Mouse (Mus musculus) stomach, embryonic 14.5 days (tissue): ENCODE results near the gene A530032D15Rik. TPM values are rescaled to one million over a fixed set of nuclear protein-coding genes. Genes with fewer than 3 reads are reported as not detected.
"Not testable (repeated sequence)": the region's sequence is repeated elsewhere in the genome, so short reads cannot be mapped to it uniquely, and the experiment has no call there.

Experiments
- ATAC-seq: fragments of 200-750 bp; cut with Nextera tagmentation; 2 replicates; pipeline ENCODE4 v1.8.0; 2017; ENCODE audit warnings: low read depth, moderate TSS enrichment; ENCODE audit not compliant: insufficient number of reproducible peaks, insufficient read depth, low FRiP score
- H3K27ac ChIP-seq: fragments of 300-500 bp; sonication (generic); 2 replicates; pipeline ENCODE4 v1.5.1; 2014; ENCODE audit warnings: mild to moderate bottlenecking, low read length, moderate library complexity, mixed read lengths
- H3K27me3 ChIP-seq: fragments of 300-500 bp; sonication (generic); 2 replicates; pipeline ENCODE4 v1.6.1; 2014; ENCODE audit warnings: low read length, control low read depth, mixed read lengths; ENCODE audit not compliant: control insufficient read depth, insufficient read depth
- H3K36me3 ChIP-seq: fragments of 300-500 bp; sonication (generic); 2 replicates; pipeline ENCODE4 v1.6.1; 2014; ENCODE audit warnings: mild to moderate bottlenecking, control low read depth, low read length, moderate library complexity, mixed read lengths; ENCODE audit not compliant: control insufficient read depth, insufficient read depth
- H3K4me1 ChIP-seq: fragments of 300-500 bp; sonication (generic); 2 replicates; pipeline ENCODE4 v1.6.1; 2014; ENCODE audit warnings: low read length, control low read depth, mixed read lengths; ENCODE audit not compliant: control insufficient read depth, insufficient read depth
- H3K4me2 ChIP-seq: fragments of 300-500 bp; sonication (generic); replicated peaks from 2 replicates; pipeline ENCODE4 v1.6.1; 2014; ENCODE audit warnings: low read depth, low read length, control low read depth
- H3K4me3 ChIP-seq: fragments of 300-500 bp; sonication (generic); 2 replicates; pipeline ENCODE4 v1.5.1; 2014; ENCODE audit warnings: low read depth, low read length, control low read depth
- H3K9ac ChIP-seq: fragments of 300-500 bp; sonication (generic); replicated peaks from 2 replicates; pipeline ENCODE4 v1.6.1; 2014; ENCODE audit warnings: low read depth, mild to moderate bottlenecking, control low read depth, low read length, moderate library complexity, mixed read lengths
- H3K9me3 ChIP-seq: fragments of 300-500 bp; sonication (generic); 2 replicates; pipeline ENCODE4 v1.6.1; 2016; ENCODE audit warnings: low read depth, low read length, control low read depth; ENCODE audit not compliant: control insufficient read depth
- WGBS: fragments of 180-500 bp; shearing (Covaris S2); extraction: QIAGEN DNeasy Blood & Tissue Kit; methylation state at CpG from one replicate; pipeline ENCODE4 v1.1.7; 2014; 5-methylcytosine and 5-hydroxymethylcytosine counted together
- polyA plus RNA-seq: library from polyadenylated mRNA; unstranded; fragments of >200 nt; fragmentation: Nextera tagmentation; extraction: Ambion mirVana; gene quantifications from 2 replicates; pipeline ENCODE4 v1.2.1, GENCODE M21; 2014

Gene A530032D15Rik
- polyA plus RNA-seq, 1 experiment from 2014 or later = not detected

DNA sequence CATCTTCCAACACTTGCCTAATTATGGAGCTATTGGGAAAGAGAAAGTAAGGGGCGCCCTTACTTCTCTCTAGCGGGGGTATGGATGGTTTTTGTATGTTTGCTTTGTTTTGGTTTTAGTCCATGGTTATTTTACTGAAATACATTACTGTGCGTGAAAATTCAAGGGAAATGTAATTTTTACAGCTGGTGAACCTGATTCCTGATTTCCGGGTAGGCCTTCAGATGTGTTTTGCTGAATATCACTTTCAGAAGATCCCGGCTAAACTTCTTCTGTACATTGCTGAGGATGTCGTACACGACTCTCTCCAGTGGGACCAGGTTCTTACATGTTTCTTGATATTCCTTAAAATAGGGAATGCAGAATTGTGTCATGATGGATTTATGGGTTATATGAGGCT is 2.6 kb upstream of the A530032D15Rik start:
- ATAC-seq, H3K27ac ChIP-seq, H3K4me3 ChIP-seq, H3K27me3 ChIP-seq, H3K9ac ChIP-seq, H3K36me3 ChIP-seq, H3K9me3 ChIP-seq, H3K4me2 ChIP-seq, H3K4me1 ChIP-seq: not testable (repeated sequence)
- WGBS = 87% methylated on average over 7 of the region's 7 CpGs

DNA sequence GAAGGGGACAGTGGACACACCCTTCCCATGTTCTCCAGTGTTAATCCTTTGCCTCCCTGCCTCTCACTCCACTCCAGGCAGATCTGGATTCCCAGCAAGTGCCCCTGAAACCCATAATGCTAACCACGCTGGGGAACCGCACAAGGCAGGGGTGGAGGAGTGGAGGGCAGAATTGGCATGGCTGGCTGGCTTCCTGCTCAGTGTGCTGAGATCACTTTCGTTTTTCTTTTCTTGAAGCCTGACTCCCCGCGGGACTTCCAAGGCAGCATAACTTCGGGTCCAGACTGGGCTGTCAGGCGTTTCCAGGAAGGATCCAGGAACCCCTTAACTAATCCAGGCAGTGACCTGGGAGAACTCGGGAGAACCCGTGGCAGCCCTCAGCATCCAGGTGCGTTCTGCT is 1.9 kb upstream of the A530032D15Rik start:
- not testable (repeated sequence) for H3K9me3 ChIP-seq, H3K4me1 ChIP-seq, H3K4me3 ChIP-seq, H3K4me2 ChIP-seq, H3K27ac ChIP-seq, H3K36me3 ChIP-seq, H3K27me3 ChIP-seq, H3K9ac ChIP-seq, ATAC-seq
- WGBS = 68% methylated on average over 9 of the region's 10 CpGs

DNA sequence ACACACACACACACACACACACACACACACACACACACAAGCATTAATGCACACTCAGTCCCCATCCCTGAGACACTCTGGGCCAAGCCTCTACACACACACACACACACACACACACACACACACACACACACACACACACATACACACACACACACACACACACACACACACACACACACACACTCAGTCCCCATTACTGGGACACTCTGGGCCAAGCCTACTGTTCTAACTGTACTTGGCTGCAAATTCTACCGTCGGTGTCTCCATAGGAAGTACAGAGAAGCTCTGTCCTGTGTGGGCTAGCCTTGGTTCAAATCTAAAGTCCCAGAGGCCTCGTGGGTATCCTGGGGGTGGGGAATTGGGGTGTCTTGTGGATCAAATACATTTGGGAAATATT is 1.2 kb upstream of the A530032D15Rik start:
- H3K27ac ChIP-seq, H3K4me2 ChIP-seq, H3K36me3 ChIP-seq, H3K4me1 ChIP-seq, H3K9me3 ChIP-seq, H3K4me3 ChIP-seq, H3K9ac ChIP-seq, ATAC-seq, H3K27me3 ChIP-seq: not testable (repeated sequence)
- 72% methylated on average over 2 of the region's 3 CpGs for WGBS

DNA sequence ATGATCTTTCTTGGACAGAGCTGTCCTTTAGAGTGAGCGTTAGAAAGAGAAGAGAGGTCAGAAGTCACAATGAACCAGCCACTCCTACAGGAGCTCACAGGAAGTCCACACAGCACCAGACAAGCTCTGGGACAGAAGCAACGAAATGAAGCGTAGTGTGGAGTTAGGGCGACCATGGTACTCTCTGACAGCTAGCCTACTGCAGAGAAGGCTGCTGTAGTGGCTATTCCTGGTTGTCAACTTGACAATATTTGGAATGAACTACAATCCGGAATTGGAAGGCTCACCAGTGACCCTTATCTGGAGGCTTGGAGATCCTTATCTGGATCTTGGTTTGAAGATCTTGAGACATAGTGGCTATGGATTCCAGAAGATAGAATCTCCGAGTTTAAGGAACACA is 3.6 kb downstream of the A530032D15Rik start:
- not testable (repeated sequence) for ATAC-seq, H3K27ac ChIP-seq, H3K4me1 ChIP-seq, H3K4me3 ChIP-seq, H3K9me3 ChIP-seq, H3K36me3 ChIP-seq, H3K9ac ChIP-seq, H3K4me2 ChIP-seq, H3K27me3 ChIP-seq
- 76% methylated on average over 5 of the region's 6 CpGs for WGBS

DNA sequence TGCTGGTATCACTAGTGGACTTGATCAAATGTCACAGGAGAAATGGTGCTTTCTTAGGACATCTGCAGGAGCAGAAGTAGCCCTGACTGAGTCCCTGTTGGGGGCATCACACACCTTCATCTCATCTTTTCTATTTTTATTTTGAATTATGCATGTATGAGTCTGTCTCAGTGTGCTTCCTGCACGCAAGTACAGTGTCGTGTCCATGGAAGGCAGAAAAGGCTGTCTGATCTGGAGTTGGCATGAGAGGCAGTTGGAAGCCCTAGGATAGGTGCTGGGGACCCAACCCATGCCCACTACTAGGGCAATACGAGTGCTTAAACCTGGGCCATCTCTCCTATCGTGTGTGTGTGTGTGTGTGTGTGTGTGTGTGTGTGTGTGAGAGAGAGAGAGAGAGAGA is 4.3 kb downstream of the A530032D15Rik start:
- WGBS = 79% methylated on average over 4 of the region's 4 CpGs
- ATAC-seq, H3K36me3 ChIP-seq, H3K27me3 ChIP-seq, H3K9ac ChIP-seq, H3K4me3 ChIP-seq, H3K4me1 ChIP-seq, H3K9me3 ChIP-seq, H3K27ac ChIP-seq, H3K4me2 ChIP-seq: not testable (repeated sequence)

DNA sequence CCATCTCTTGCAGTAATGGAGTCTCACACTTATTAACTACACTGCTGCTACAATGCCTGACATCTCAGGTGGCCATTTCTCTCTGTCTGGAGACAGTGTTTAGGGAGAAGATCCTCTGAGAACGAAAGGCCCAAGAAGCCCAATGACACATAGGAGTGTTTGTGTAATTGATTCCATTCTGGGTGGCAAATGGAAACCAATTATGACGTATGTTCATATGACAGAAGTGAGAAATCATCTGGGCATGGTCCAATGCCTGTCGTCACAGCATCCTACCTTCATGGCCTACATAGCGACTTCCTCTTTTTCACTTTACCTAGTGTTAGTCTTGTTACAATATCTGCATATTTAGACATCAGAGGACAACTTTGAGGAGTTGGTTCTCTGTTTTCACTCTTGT is 7.9 kb downstream of the A530032D15Rik start:
- not testable (repeated sequence) for ATAC-seq, H3K27ac ChIP-seq, H3K27me3 ChIP-seq, H3K9ac ChIP-seq, H3K4me1 ChIP-seq, H3K36me3 ChIP-seq, H3K9me3 ChIP-seq, H3K4me2 ChIP-seq, H3K4me3 ChIP-seq
- WGBS = 86% methylated on average over 4 of the region's 4 CpGs

DNA sequence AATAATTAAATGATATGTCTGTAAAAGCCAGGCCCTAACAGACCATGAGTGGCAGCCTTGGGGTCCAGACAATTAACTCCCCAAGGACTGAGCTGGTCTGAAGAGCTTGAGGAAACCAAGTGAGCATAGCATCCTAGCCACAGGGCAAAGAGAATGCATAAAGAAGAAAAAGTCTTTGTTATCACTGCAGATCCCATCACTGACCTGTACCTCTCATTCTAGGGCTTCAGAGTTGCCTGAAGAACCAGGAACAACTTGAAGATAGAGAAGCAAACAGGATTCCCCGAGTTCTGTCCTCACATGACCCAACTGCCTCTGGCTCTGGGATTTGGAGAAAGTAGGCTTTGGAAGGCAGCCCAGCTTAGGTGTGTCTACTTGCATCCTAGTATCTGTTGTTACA is 9.8 kb downstream of the A530032D15Rik start, which contains the start of gene Gm10553:
Gene Gm10553 (plus strand): TSS at position 301 of the 400 bp plus-strand sequence.
- not testable (repeated sequence) for H3K27me3 ChIP-seq, H3K9me3 ChIP-seq, H3K4me1 ChIP-seq, ATAC-seq, H3K4me2 ChIP-seq, H3K36me3 ChIP-seq, H3K4me3 ChIP-seq, H3K9ac ChIP-seq, H3K27ac ChIP-seq
- 69% methylated on average over 1 of the region's 1 CpGs for WGBS

DNA sequence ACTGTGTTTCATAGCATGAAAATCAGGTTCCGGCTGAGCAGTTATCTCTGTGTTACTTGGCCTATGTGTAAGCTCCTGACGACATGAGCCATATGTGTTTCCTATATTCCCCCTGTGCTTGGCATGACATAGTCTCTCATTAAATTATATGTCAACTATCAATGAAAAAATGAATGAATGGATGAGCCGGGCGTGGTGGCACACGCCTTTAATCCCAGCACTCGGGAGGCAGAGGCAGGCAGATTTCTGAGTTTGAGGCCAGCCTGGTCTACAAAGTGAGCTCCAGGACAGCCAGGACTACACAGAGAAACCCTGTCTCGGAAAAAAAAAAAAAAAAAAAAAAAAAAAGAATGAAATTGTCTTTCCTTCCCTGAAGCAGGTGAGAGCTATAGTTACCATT is 10.6 kb downstream of the A530032D15Rik start:
- H3K9me3 ChIP-seq, H3K27me3 ChIP-seq, ATAC-seq, H3K4me2 ChIP-seq, H3K9ac ChIP-seq, H3K36me3 ChIP-seq, H3K4me1 ChIP-seq, H3K4me3 ChIP-seq, H3K27ac ChIP-seq: not testable (repeated sequence)
- WGBS = 79% methylated on average over 5 of the region's 7 CpGs

DNA sequence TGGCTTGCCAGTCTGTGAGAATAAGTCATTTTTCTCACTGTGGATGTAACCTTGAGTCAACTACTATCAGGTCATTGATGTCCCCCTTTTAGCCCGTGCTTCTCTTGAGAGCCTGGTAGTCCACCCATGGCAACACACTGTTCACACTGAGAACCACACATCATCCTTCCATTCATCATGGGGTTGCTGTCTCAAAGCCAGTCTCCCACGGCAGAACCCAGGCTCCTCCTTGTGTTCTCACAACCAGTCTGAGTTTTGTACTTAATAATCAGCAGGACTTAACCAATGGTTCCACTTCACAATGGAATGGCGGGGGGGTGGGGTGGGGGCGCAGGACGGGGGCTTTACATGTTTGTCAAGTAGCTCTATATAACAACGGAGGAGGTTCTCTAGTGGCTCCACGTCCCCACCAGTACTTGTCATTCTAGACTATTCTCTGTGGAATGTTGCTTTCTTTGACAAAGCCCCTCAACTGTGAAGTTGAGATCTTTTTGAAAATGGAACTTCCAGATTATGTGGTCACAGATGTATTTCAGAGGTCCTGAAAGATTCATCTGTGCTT is 16.6 kb downstream of the A530032D15Rik start:
- not testable (repeated sequence) for H3K4me2 ChIP-seq, H3K36me3 ChIP-seq, ATAC-seq, H3K4me1 ChIP-seq, H3K27me3 ChIP-seq, H3K27ac ChIP-seq, H3K4me3 ChIP-seq, H3K9me3 ChIP-seq, H3K9ac ChIP-seq
- 76% methylated on average over 6 of the region's 7 CpGs for WGBS
